Mouse (Mus musculus) embryonic facial prominence, embryonic 14.5 days (tissue): Measurements from ENCODE around the gene Tprn. TPM values are rescaled to one million over a fixed set of nuclear protein-coding genes. Genes with fewer than 3 reads are reported as not detected.

Experiments used
- ATAC-seq: fragments of 200-750 bp; cut with Nextera tagmentation; 2 replicates; pipeline ENCODE4 v1.8.0; 2017; ENCODE audit warnings: low read depth, moderate number of reproducible peaks, moderate TSS enrichment
- DNase-seq: peaks from one replicate; pipeline ENCODE4 v3.0.0-alpha.2; 2015; ENCODE audit warnings: low spot score
- H3K27ac ChIP-seq: fragments of 300-500 bp; sonication (generic); replicated peaks from 2 replicates; pipeline ENCODE4 v1.5.1; 2014; ENCODE audit warnings: low read depth, mild to moderate bottlenecking, low read length, moderate library complexity
- H3K27me3 ChIP-seq: fragments of 300-500 bp; sonication (generic); replicated peaks from 2 replicates; pipeline ENCODE4 v1.6.1; 2014; ENCODE audit warnings: low read length; ENCODE audit not compliant: control insufficient read depth, insufficient read depth
- H3K36me3 ChIP-seq: fragments of 300-500 bp; sonication (generic); 2 replicates; pipeline ENCODE4 v1.6.1; 2014; ENCODE audit warnings: low read length, mixed read lengths; ENCODE audit not compliant: control insufficient read depth, insufficient read depth
- H3K4me1 ChIP-seq: fragments of 300-500 bp; sonication (generic); 2 replicates; pipeline ENCODE4 v1.6.1; 2014; ENCODE audit warnings: antibody characterized with exemption, low read length; ENCODE audit not compliant: control insufficient read depth, insufficient read depth
- H3K4me2 ChIP-seq: fragments of 300-500 bp; sonication (generic); 2 replicates; pipeline ENCODE4 v1.6.1; 2014; ENCODE audit warnings: low read depth, mild to moderate bottlenecking, low read length, moderate library complexity, mixed read lengths
- H3K4me3 ChIP-seq: fragments of 300-500 bp; sonication (generic); 2 replicates; pipeline ENCODE4 v1.5.1; 2014; ENCODE audit warnings: low read depth, mild to moderate bottlenecking, low read length
- H3K9ac ChIP-seq: fragments of 300-500 bp; sonication (generic); 2 replicates; pipeline ENCODE4 v1.6.1; 2014; ENCODE audit warnings: low read depth, mild to moderate bottlenecking, low read length, moderate library complexity, mixed read lengths
- H3K9me3 ChIP-seq: fragments of 300-500 bp; sonication (generic); 2 replicates; pipeline ENCODE4 v1.6.1; 2016; ENCODE audit warnings: low read length; ENCODE audit not compliant: control insufficient read depth
- WGBS: fragments of 180-500 bp; shearing (Covaris S2); extraction: QIAGEN DNeasy Blood & Tissue Kit; methylation state at CpG from one replicate; pipeline ENCODE4 v1.1.7; 2014; 5-methylcytosine and 5-hydroxymethylcytosine counted together
- polyA plus RNA-seq: library from polyadenylated mRNA; unstranded; fragments of >200 nt; fragmentation: Nextera tagmentation; extraction: Ambion mirVana; gene quantifications from 2 replicates; pipeline ENCODE4 v1.2.1, GENCODE M21; 2014

Gene Tprn
- polyA plus RNA-seq, 1 experiment from 2014 or later, result 5.1 TPM

DNA sequence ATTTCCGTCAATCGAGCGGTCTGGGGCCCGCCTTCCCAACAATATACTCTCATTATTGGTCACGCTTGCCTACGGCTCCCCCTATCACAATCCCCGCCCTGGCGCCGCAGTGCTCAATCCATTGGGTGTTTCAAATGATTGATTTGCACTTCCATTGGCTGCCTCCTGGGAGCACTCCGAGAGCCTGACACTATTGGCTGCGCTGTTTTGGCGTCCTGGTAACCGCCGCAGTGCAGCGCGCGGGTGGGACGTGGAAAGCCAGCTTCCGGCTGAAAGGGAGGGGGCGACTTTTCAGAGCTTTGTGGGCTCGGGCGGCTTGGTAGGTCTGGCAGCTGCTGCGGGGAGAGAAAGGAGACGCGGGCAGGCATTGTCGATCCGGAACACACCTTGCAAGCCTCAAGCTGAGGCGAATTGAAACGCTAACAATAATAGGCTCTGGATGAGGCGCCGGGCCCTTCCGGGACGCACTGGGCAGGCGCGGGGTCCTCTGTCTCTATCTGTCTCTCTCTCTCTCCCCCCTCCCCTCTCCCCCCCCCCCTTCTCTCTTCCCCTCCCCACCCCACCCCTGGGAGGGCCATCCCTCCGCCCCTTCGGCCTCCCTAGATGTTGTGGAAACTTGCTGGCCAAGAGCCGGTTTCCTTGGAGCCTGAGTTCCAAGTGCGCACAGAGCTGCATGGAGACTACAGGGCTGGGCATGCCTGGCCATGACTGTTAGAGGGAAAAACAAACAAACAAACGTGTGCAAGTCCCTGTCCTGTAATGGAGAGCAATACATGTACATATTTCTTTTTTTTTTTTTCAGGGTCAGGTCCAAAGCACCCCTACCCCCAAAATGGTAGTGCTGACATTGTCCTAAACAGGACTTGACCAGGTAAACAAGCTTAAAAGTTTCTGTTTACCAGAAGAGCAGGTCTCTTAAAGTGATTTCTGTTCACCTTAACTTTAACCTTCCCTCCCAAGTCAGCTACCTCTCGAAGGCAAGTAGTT is 37.4 kb upstream of the Tprn start:
- Histone ChIP-seq H3K4me1 (peaks cover 17% of the 10 kb centered on the region), H3K4me3 (peak overlapping the region; percentile 55), H3K9me3 (no peaks in the 10 kb centered on the region), H3K4me2 (peak overlapping the region; percentile 50), H3K9ac (peak overlapping the region; percentile 71), H3K36me3 (peaks cover 10% of the 10 kb centered on the region), H3K27ac (peak overlapping the region; percentile 97), H3K27me3 (no peaks in the 10 kb centered on the region)
- peak; percentile 100 for DNase-seq
- ATAC-seq, result peak; percentile 97
- WGBS, result 2% methylated on average over 32 of the region's 41 CpGs

DNA sequence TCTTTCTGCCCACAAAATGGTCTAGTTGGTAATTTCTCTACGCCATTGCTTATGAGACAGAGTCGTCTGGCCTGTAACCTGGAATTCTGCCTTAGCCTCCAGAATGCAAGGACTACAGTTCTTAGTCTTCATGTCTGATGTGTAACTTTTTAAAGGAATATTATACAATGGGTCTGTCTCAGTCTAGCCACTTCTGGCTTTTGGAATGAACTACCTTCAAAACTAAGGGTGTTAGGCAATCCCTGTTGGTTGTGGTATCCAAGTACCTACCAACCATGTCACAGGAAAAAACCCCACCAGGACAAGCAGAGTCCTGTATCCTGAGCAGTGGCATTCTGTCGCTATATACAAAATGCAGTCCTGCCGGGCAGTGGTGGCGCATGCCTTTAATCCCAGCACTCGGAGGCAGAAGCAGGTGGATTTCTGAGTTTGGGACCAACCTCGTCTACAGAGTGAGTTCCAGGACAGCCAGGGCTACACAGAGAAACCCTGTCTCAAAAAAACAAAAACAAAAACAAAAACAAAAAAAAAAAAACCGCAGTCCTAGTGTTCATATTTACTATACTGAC is 36.5 kb upstream of the Tprn start:
- DNase-seq, result no peak
- WGBS, result 70% methylated on average over 8 of the region's 8 CpGs
- H3K9ac ChIP-seq, result 0 out of 2 replicates have a peak overlapping the region, but pooled peaks have one; percentile 71

DNA sequence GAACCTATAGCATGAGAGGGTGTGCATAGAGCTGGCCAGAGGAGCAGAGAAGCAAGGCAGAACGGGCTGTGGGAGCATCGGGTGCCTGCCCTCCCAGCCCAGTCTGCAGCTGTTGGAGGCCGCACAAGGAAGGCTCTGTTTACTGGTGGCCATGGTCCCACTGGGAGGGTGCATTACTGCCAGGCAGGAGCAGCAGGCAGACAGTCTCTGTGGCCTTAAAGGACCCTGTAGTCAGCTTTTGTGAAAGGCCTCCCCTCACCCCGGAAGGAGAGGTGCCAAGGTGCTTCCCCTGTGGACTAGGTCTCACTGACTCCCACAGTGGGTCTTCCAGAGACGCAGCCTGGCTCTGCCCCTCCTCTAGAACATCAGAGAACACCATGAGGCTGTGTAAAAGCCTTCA is 35.6 kb upstream of the Tprn start:
- WGBS, result 76% methylated on average over 5 of the region's 5 CpGs
- H3K9ac ChIP-seq, result 0 out of 2 replicates have a peak overlapping the region, but pooled peaks have one; percentile 30
- ATAC-seq, result no peak

More for the DNA sequence above, 36.5 kb upstream of the Tprn start:
- no peak for ATAC-seq
- H3K9me3 ChIP-seq, result no peaks in the 10 kb centered on the region
- H3K4me1 ChIP-seq, result peaks cover 17% of the 10 kb centered on the region
- peak overlapping the region; percentile 55; the same call in 1 of the 2 replicates for H3K4me3 ChIP-seq
- H3K27ac ChIP-seq, result peak overlapping the region; percentile 97
- H3K27me3 ChIP-seq, result no peaks in the 10 kb centered on the region
- peak overlapping the region; percentile 50 for H3K4me2 ChIP-seq
- H3K36me3 ChIP-seq, result peaks cover 10% of the 10 kb centered on the region

DNA sequence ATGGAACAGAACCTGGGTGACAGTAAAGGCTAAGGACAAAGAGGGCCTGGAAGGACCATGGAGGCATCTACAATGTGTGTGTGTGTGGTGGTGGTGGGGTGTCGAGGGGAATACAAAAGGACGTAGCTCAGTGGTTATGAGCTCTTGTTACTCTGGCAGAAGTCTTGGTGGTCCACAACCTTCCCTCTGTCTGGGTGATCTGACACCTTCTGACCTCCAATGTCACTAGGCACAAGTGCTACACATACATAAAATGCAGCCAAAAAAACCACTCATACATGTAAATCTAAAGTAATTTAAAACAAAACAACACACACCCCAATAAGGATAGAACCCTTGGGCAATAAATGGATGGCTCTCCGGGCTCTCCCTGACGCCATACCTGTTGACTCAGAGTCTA is 35.0 kb upstream of the Tprn start:
- WGBS, result 94% methylated on average over 4 of the region's 4 CpGs
- ATAC-seq, result no peak

More for the DNA sequence above, 35.6 kb upstream of the Tprn start:
- DNase-seq, result peak; percentile 30
- Histone ChIP-seq H3K36me3 (peaks cover 4% of the 10 kb centered on the region), H3K4me2 (no peak overlapping the region), H3K4me3 (no peak overlapping the region), H3K4me1 (peaks cover 17% of the 10 kb centered on the region), H3K27ac (no peak overlapping the region; the same call in 1 of the 2 replicates), H3K9me3 (no peaks in the 10 kb centered on the region), H3K27me3 (no peaks in the 10 kb centered on the region)

DNA sequence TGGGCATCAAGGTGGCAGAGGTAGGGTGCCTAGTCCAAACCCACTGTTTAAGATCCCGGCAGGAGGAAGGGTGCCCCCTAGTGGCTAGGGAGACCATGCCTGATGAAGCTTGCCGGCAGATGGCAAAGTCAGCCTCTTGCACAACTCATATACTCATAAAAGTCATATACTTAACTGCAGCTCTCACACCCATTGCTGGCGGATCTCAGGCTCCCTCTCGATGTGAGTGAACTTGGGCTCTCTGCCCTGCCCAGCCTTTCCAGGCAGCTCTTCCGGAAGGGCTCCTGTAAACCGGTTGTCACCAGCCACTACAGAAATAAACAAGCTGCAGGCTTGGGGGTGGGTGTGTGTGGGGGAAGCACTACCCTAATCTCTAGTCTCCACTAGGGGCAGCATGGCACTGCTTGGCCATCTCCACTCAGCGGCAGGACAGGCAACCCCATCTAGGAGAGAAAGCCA is 34.0 kb upstream of the Tprn start:
- H3K4me1 ChIP-seq, result peaks cover 14% of the 10 kb centered on the region
- peak overlapping the region; percentile 49; the same call in 1 of the 2 replicates for H3K9ac ChIP-seq
- no peaks in the 10 kb centered on the region for H3K36me3 ChIP-seq
- no peaks in the 10 kb centered on the region for H3K9me3 ChIP-seq
- ATAC-seq, result peak; percentile 15; the same call in 1 of the 2 replicates
- H3K27ac ChIP-seq, result peak overlapping the region; percentile 70; the same call in 1 of the 2 replicates
- H3K4me2 ChIP-seq, result peak overlapping the region; percentile 39
- peak; percentile 92 for DNase-seq
- 0 out of 2 replicates have a peak overlapping the region, but pooled peaks have one; percentile 10 for H3K4me3 ChIP-seq
- WGBS, result 0% methylated on average over 7 of the region's 7 CpGs
- no peaks in the 10 kb centered on the region for H3K27me3 ChIP-seq

More for the DNA sequence above, 35.0 kb upstream of the Tprn start:
- H3K27me3 ChIP-seq, result no peaks in the 10 kb centered on the region
- H3K4me1 ChIP-seq, result peaks cover 17% of the 10 kb centered on the region
- H3K9ac ChIP-seq, result 0 out of 2 replicates have a peak overlapping the region, but pooled peaks have one; percentile 30
- H3K4me3 ChIP-seq, result no peak overlapping the region
- H3K9me3 ChIP-seq, result no peaks in the 10 kb centered on the region
- H3K36me3 ChIP-seq, result no peaks in the 10 kb centered on the region
- H3K27ac ChIP-seq, result no peak overlapping the region
- no peak overlapping the region for H3K4me2 ChIP-seq
- no peak for DNase-seq

DNA sequence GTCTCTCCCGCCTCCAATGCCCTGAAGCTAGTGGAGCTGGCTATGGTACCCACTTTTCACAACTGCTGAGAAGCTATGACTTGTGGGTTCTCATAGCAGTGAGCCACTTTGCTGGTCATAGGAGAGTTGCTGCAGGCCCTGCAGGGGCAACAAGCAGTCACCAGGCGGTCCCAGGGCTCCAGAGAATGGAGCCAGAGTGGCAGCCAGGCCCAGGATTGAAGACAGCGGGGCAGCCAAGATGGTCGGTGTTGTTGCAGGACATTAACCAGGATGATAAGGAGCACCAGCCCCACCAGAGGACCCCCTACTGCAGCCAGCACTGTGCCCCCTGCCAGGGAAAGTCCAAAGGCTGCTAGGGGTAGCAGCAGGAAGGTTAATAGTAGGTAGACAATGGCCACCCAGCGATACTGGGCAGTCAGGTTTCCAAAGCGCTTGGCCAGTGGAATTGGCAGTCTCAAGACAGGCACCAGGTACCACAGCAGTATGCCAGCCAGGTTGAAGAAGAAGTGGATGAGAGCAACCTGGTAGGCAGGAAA is 33.4 kb upstream of the Tprn start:
- DNase-seq (no peak), ATAC-seq (no peak)
- H3K9me3 ChIP-seq, result no peaks in the 10 kb centered on the region
- H3K4me3 ChIP-seq, result no peak overlapping the region
- H3K27me3 ChIP-seq, result no peaks in the 10 kb centered on the region
- no peaks in the 10 kb centered on the region for H3K36me3 ChIP-seq
- 60% methylated on average over 6 of the region's 6 CpGs for WGBS
- peak overlapping the region; percentile 39; the same call in 1 of the 2 replicates for H3K4me2 ChIP-seq
- H3K27ac ChIP-seq, result no peak overlapping the region
- H3K9ac ChIP-seq, result peak overlapping the region; percentile 49; the same call in 1 of the 2 replicates
- peaks cover 10% of the 10 kb centered on the region for H3K4me1 ChIP-seq

DNA sequence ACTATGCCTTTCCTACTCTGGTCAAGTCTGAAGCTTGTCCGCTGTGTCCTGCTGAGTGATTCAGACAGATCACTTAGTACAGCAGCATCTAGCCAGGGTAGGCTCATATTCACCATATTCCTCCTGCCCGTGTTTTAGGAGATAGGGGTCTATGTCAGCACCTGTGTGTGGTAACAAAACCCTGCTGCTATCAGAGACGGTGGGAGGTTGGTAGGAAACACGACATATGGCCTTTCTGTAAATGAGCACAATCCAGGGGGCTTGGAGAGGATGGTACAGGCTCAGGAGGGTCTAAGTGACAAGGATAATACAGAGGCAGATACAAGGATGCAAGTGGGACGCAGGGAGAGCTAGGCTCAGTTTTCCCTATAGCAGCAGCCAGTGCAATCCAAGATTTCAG is 32.8 kb upstream of the Tprn start:
- no peak overlapping the region for H3K27ac ChIP-seq
- no peaks in the 10 kb centered on the region for H3K9me3 ChIP-seq
- no peak overlapping the region for H3K4me3 ChIP-seq
- peaks cover 10% of the 10 kb centered on the region for H3K4me1 ChIP-seq
- ATAC-seq, result no peak
- no peaks in the 10 kb centered on the region for H3K36me3 ChIP-seq
- no peak for DNase-seq
- no peak overlapping the region for H3K9ac ChIP-seq
- no peak overlapping the region for H3K4me2 ChIP-seq
- WGBS, result 75% methylated on average over 5 of the region's 5 CpGs
- no peaks in the 10 kb centered on the region for H3K27me3 ChIP-seq

DNA sequence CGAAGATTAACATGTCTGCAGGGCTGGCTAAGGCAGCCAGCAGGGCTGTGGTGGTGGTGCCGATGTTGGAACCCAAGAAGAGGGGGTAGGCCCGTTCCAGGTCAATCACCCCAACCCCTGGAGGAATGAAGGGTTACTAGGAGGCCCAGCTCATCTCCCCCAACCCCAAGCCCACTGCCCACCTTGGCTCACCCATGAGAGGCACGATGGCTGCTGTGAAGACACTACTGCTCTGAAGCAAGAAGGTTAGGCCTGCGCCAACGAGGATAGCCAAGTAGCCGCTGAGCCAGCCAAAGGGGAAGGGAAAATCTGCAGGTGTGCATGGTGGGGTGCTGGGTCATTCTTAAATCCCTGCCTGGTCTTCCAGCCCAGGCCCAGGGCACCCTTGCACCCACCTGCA is 31.8 kb upstream of the Tprn start:
- no peak for DNase-seq
- H3K27me3 ChIP-seq, result no peaks in the 10 kb centered on the region
- no peak overlapping the region for H3K9ac ChIP-seq
- no peaks in the 10 kb centered on the region for H3K36me3 ChIP-seq
- no peak overlapping the region for H3K4me2 ChIP-seq
- H3K4me3 ChIP-seq, result no peak overlapping the region
- WGBS, result 86% methylated on average over 7 of the region's 7 CpGs
- H3K9me3 ChIP-seq, result no peaks in the 10 kb centered on the region
- ATAC-seq, result no peak
- no peak overlapping the region for H3K27ac ChIP-seq
- H3K4me1 ChIP-seq, result peaks cover 7% of the 10 kb centered on the region
